Mouse (Mus musculus) forebrain, embryonic 15.5 days (tissue): ENCODE data around the gene Rxra. TPM values are rescaled to one million over a fixed set of nuclear protein-coding genes. Genes with fewer than 3 reads are reported as not detected.

Experiments
- ATAC-seq: fragments of 200-750 bp; cut with Nextera tagmentation; replicated peaks from 2 replicates; pipeline ENCODE4 v1.8.0; 2017; ENCODE audit warnings: mild to moderate bottlenecking, moderate TSS enrichment, moderate library complexity
- H3K27ac ChIP-seq: fragments of 300-500 bp; sonication (generic); replicated peaks from 2 replicates; pipeline ENCODE4 v1.5.1; 2015; ENCODE audit warnings: mild to moderate bottlenecking, inconsistent platforms
- H3K27me3 ChIP-seq: fragments of 300-500 bp; sonication (generic); 2 replicates; pipeline ENCODE4 v1.6.1; 2015; ENCODE audit warnings: inconsistent platforms
- H3K36me3 ChIP-seq: fragments of 300-500 bp; sonication (generic); 2 replicates; pipeline ENCODE4 v1.6.1; 2015; ENCODE audit warnings: mild to moderate bottlenecking, inconsistent platforms
- H3K4me1 ChIP-seq: fragments of 300-500 bp; sonication (generic); 2 replicates; pipeline ENCODE4 v1.6.1; 2015; ENCODE audit warnings: inconsistent platforms
- H3K4me2 ChIP-seq: fragments of 300-500 bp; sonication (generic); replicated peaks from 2 replicates; pipeline ENCODE4 v1.6.1; 2015; ENCODE audit warnings: mild to moderate bottlenecking, inconsistent platforms
- H3K4me3 ChIP-seq: fragments of 300-500 bp; sonication (generic); 2 replicates; pipeline ENCODE4 v1.5.1; 2015; ENCODE audit warnings: mild to moderate bottlenecking, inconsistent platforms
- H3K9ac ChIP-seq: fragments of 300-500 bp; sonication (generic); replicated peaks from 2 replicates; pipeline ENCODE4 v1.6.1; 2015; ENCODE audit warnings: mild to moderate bottlenecking, inconsistent platforms
- H3K9me3 ChIP-seq: fragments of 300-500 bp; sonication (generic); 2 replicates; pipeline ENCODE4 v1.6.1; 2016; ENCODE audit warnings: inconsistent platforms
- WGBS: fragments of 180-500 bp; shearing (Covaris S2); methylation state at CpG from one replicate; pipeline ENCODE4 v1.1.7; 2015; ENCODE audit warnings: mixed read lengths; 5-methylcytosine and 5-hydroxymethylcytosine counted together
- polyA plus RNA-seq: library from polyadenylated mRNA; unstranded; fragments of >200 nt; fragmentation: Nextera tagmentation; extraction: Ambion mirVana; gene quantifications from 2 replicates; pipeline ENCODE4 v1.2.1, GENCODE M21; 2015

Gene Rxra
- 3.2 TPM in 2 replicates for polyA plus RNA-seq

- Histone ChIP-seq H3K4me3 (peak within 1 kb of the TSS; percentile 73), H3K4me2 (peak within 1 kb of the TSS; percentile 87), H3K27ac (peak within 1 kb of the TSS; percentile 67), H3K4me1 (peaks cover 49% of the 10 kb centered on the region), H3K9ac (peak within 1 kb of the TSS; percentile 70), H3K36me3 (no peaks in the 10 kb centered on the region), H3K27me3 (no peaks in the 10 kb centered on the region), H3K9me3 (no peaks in the 10 kb centered on the region)
- 0 out of 2 replicates have a peak, but pooled peaks have one; percentile 12 for ATAC-seq
- WGBS: 1% methylated on average over 16 of the region's 16 CpGs
Observed at GRCm38 (mm10) chr2:27676106-27676477, at the start of gene Rxra. Rxra (plus strand) TSS chr2:27676440.

- WGBS: 46% methylated on average over 1 of the region's 1 CpGs
- H3K9ac ChIP-seq: no peak overlapping the region
- no peaks in the 10 kb centered on the region for H3K27me3 ChIP-seq
- H3K27ac ChIP-seq: no peak overlapping the region
- H3K36me3 ChIP-seq: no peaks in the 10 kb centered on the region
- no peak overlapping the region for H3K4me3 ChIP-seq
- H3K4me2 ChIP-seq: no peak overlapping the region
- no peak for ATAC-seq
- no peaks in the 10 kb centered on the region for H3K4me1 ChIP-seq
- no peaks in the 10 kb centered on the region for H3K9me3 ChIP-seq
Observed at GRCm38 (mm10) chr2:27626604-27627003, 49.6 kb upstream of the Rxra start.

- no peaks in the 10 kb centered on the region for H3K36me3 ChIP-seq
- no peaks in the 10 kb centered on the region for H3K27me3 ChIP-seq
- peaks cover 11% of the 10 kb centered on the region for H3K4me1 ChIP-seq
- 82% methylated on average over 3 of the region's 3 CpGs for WGBS
- H3K4me3 ChIP-seq: no peak overlapping the region
- no peaks in the 10 kb centered on the region for H3K9me3 ChIP-seq
- H3K9ac ChIP-seq: no peak overlapping the region
- H3K27ac ChIP-seq: no peak overlapping the region
- no peak for ATAC-seq
- no peak overlapping the region for H3K4me2 ChIP-seq
Observed at GRCm38 (mm10) chr2:27630601-27631285, 45.5 kb upstream of the Rxra start.

- Histone ChIP-seq H3K4me1 (peaks cover 14% of the 10 kb centered on the region), H3K9me3 (no peaks in the 10 kb centered on the region), H3K27ac (no peak overlapping the region), H3K27me3 (no peaks in the 10 kb centered on the region), H3K36me3 (no peaks in the 10 kb centered on the region), H3K4me2 (no peak overlapping the region), H3K4me3 (no peak overlapping the region), H3K9ac (no peak overlapping the region)
- WGBS: 91% methylated on average over 2 of the region's 2 CpGs
- no peak for ATAC-seq
Observed at GRCm38 (mm10) chr2:27633471-27633870, 42.8 kb upstream of the Rxra start.

- Histone ChIP-seq H3K4me3 (no peak overlapping the region), H3K9ac (no peak overlapping the region), H3K4me2 (no peak overlapping the region), H3K9me3 (no peaks in the 10 kb centered on the region), H3K4me1 (peaks cover 14% of the 10 kb centered on the region), H3K36me3 (no peaks in the 10 kb centered on the region), H3K27ac (0 out of 2 replicates have a peak overlapping the region, but pooled peaks have one; percentile 72), H3K27me3 (no peaks in the 10 kb centered on the region)
- no peak for ATAC-seq
- 92% methylated on average over 1 of the region's 1 CpGs for WGBS
Observed at GRCm38 (mm10) chr2:27634018-27634417, 42.2 kb upstream of the Rxra start.

GRCm38 (mm10) chr2:27635147-27635738 is 41.0 kb upstream of the Rxra start:
- H3K4me1 ChIP-seq: peaks cover 14% of the 10 kb centered on the region
- WGBS: 51% methylated on average over 13 of the region's 13 CpGs
- 0 out of 2 replicates have a peak, but pooled peaks have one; percentile 58 for ATAC-seq
- H3K27ac ChIP-seq: peak overlapping the region; percentile 72
- H3K9ac ChIP-seq: no peak overlapping the region
- H3K9me3 ChIP-seq: no peaks in the 10 kb centered on the region
- H3K27me3 ChIP-seq: no peaks in the 10 kb centered on the region
- H3K4me3 ChIP-seq: no peak overlapping the region
- no peaks in the 10 kb centered on the region for H3K36me3 ChIP-seq
- no peak overlapping the region for H3K4me2 ChIP-seq

GRCm38 (mm10) chr2:27636796-27637195 is 39.4 kb upstream of the Rxra start:
- no peak overlapping the region for H3K27ac ChIP-seq
- H3K9me3 ChIP-seq: no peaks in the 10 kb centered on the region
- H3K27me3 ChIP-seq: no peaks in the 10 kb centered on the region
- 67% methylated on average over 1 of the region's 1 CpGs for WGBS
- no peaks in the 10 kb centered on the region for H3K36me3 ChIP-seq
- no peak overlapping the region for H3K4me3 ChIP-seq
- no peak overlapping the region for H3K9ac ChIP-seq
- peaks cover 16% of the 10 kb centered on the region for H3K4me1 ChIP-seq
- no peak for ATAC-seq
- no peak overlapping the region for H3K4me2 ChIP-seq

- WGBS: 92% methylated on average over 8 of the region's 8 CpGs
- no peak overlapping the region for H3K9ac ChIP-seq
- peaks cover 16% of the 10 kb centered on the region for H3K4me1 ChIP-seq
- no peak overlapping the region for H3K27ac ChIP-seq
- H3K4me2 ChIP-seq: no peak overlapping the region
- no peaks in the 10 kb centered on the region for H3K27me3 ChIP-seq
- no peaks in the 10 kb centered on the region for H3K9me3 ChIP-seq
- H3K4me3 ChIP-seq: no peak overlapping the region
- no peaks in the 10 kb centered on the region for H3K36me3 ChIP-seq
- ATAC-seq: no peak
Observed at GRCm38 (mm10) chr2:27637281-27637896, 38.9 kb upstream of the Rxra start.

GRCm38 (mm10) chr2:27639631-27640334 is 36.5 kb upstream of the Rxra start:
- H3K4me3 ChIP-seq: no peak overlapping the region
- H3K4me1 ChIP-seq: peaks cover 14% of the 10 kb centered on the region
- no peak for ATAC-seq
- no peak overlapping the region for H3K27ac ChIP-seq
- H3K36me3 ChIP-seq: no peaks in the 10 kb centered on the region
- H3K9me3 ChIP-seq: no peaks in the 10 kb centered on the region
- no peaks in the 10 kb centered on the region for H3K27me3 ChIP-seq
- 86% methylated on average over 5 of the region's 5 CpGs for WGBS
- no peak overlapping the region for H3K4me2 ChIP-seq
- no peak overlapping the region for H3K9ac ChIP-seq

GRCm38 (mm10) chr2:27640900-27641479 is 35.2 kb upstream of the Rxra start:
- no peaks in the 10 kb centered on the region for H3K9me3 ChIP-seq
- no peaks in the 10 kb centered on the region for H3K27me3 ChIP-seq
- WGBS: 35% methylated on average over 3 of the region's 3 CpGs
- H3K27ac ChIP-seq: no peak overlapping the region
- H3K9ac ChIP-seq: no peak overlapping the region
- no peaks in the 10 kb centered on the region for H3K36me3 ChIP-seq
- no peak for ATAC-seq
- H3K4me2 ChIP-seq: no peak overlapping the region
- H3K4me1 ChIP-seq: 0 out of 2 replicates have a peak, but pooled peaks cover 2% of the 10 kb centered on the region
- no peak overlapping the region for H3K4me3 ChIP-seq

- WGBS: 42% methylated on average over 5 of the region's 5 CpGs
- Histone ChIP-seq H3K27ac (peak overlapping the region; percentile 37; the same call in 1 of the 2 replicates), H3K4me2 (no peak overlapping the region), H3K27me3 (no peaks in the 10 kb centered on the region), H3K36me3 (no peaks in the 10 kb centered on the region), H3K4me1 (0 out of 2 replicates have a peak, but pooled peaks cover 2% of the 10 kb centered on the region), H3K9ac (no peak overlapping the region), H3K9me3 (no peaks in the 10 kb centered on the region), H3K4me3 (no peak overlapping the region)
- no peak for ATAC-seq
Observed at GRCm38 (mm10) chr2:27644547-27645120, 31.6 kb upstream of the Rxra start.
